Mouse (Mus musculus) hindbrain, embryonic 10.5 days (tissue): Measurements from ENCODE around the gene Arg2. TPM values are rescaled to one million over a fixed set of nuclear protein-coding genes. Genes with fewer than 3 reads are reported as not detected.
A peak's percentile ranks its signal among the peaks of the same experiment; 100 is the strongest.
"Not testable (repeated sequence)": the region's sequence is repeated elsewhere in the genome, so short reads cannot be mapped to it uniquely, and the experiment has no call there.

Source experiments
- DNase-seq: peaks from one replicate; pipeline ENCODE4 v3.0.0-alpha.2; 2017; ENCODE audit warnings: low spot score
- H3K27ac ChIP-seq: fragments of 300-500 bp; sonication (generic); 2 replicates; pipeline ENCODE4 v1.5.1; 2016; ENCODE audit warnings: mild to moderate bottlenecking, moderate library complexity
- H3K27me3 ChIP-seq: fragments of 300-500 bp; sonication (generic); 2 replicates; pipeline ENCODE4 v1.6.1; 2016; ENCODE audit warnings: mild to moderate bottlenecking; ENCODE audit not compliant: poor library complexity, insufficient read depth, severe bottlenecking
- H3K36me3 ChIP-seq: fragments of 300-500 bp; sonication (generic); 2 replicates; pipeline ENCODE4 v1.6.1; 2016; ENCODE audit warnings: mild to moderate bottlenecking, moderate library complexity
- H3K4me1 ChIP-seq: fragments of 300-500 bp; sonication (generic); replicated peaks from 2 replicates; pipeline ENCODE4 v1.6.1; 2016; ENCODE audit warnings: mild to moderate bottlenecking
- H3K4me3 ChIP-seq: fragments of 300-500 bp; sonication (generic); 2 replicates; pipeline ENCODE4 v1.5.1; 2016; ENCODE audit warnings: mild to moderate bottlenecking, moderate library complexity
- H3K9me3 ChIP-seq: fragments of 300-500 bp; sonication (generic); 2 replicates; pipeline ENCODE4 v1.6.1; 2016; ENCODE audit warnings: mild to moderate bottlenecking, moderate library complexity
- WGBS: fragments of 180-500 bp; shearing (Covaris S2); methylation state at CpG from one replicate; pipeline ENCODE4 v1.1.7; 2016; 5-methylcytosine and 5-hydroxymethylcytosine counted together
- polyA plus RNA-seq: library from polyadenylated mRNA; unstranded; fragments of >200 nt; fragmentation: Nextera tagmentation; extraction: Ambion mirVana; gene quantifications from 2 replicates; pipeline ENCODE4 v1.2.1, GENCODE M21; 2016

Gene Arg2
- polyA plus RNA-seq, 1 experiment from 2014 or later = 4.4 TPM

DNA sequence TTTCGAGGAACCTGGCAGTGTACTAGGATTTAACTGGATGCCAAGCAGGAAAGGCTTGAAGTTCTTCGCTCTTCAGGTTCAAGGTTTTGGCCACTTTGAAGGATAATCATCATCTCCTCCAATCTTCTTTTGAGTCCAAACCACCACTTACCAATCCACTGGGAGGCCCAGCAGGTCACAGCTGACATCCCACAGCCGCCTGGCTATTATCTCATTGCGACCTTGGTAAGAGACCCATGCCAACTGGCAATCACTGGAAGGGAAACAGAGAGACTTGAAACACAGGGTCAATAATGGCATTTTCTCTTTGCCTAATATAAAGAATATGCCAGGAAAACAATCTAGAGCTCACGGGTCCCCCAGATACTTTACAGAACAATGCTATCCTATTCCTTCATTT, 45.4 kb downstream of the Arg2 start:
- 88% methylated on average over 5 of the region's 5 CpGs for WGBS
- no peaks in the 10 kb centered on the region for H3K27me3 ChIP-seq
- peaks cover 57% of the 10 kb centered on the region for H3K36me3 ChIP-seq

DNA sequence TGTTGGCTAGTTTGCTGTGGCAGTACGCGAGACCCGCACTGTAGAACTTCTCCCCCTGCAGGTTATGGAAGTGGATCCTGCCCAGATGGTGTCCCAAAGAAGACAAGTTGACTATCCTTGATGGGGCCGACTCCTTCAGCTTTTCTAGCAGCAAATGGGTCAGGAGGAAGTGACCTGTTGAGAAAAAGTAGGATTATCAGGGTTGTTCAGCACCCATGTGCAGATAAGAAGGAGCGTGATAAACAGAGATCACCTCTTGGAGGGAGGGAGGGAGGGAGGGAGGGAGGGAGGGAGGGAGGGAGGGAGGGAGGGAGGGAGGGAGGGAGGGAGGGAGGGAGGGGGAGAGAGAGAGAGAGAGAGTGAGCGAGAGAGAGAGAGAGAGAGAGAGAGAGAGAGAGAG, 54.6 kb downstream of the Arg2 start:
- not testable (repeated sequence) for DNase-seq, H3K27ac ChIP-seq, H3K4me1 ChIP-seq, H3K27me3 ChIP-seq, H3K4me3 ChIP-seq, H3K9me3 ChIP-seq
- 90% methylated on average over 5 of the region's 6 CpGs for WGBS
- H3K36me3 ChIP-seq = peaks cover 84% of the 10 kb centered on the region

More for the DNA sequence above, 45.4 kb downstream of the Arg2 start:
- H3K27ac ChIP-seq = no peak overlapping the region
- H3K4me1 ChIP-seq = peaks cover 15% of the 10 kb centered on the region
- no peaks in the 10 kb centered on the region for H3K9me3 ChIP-seq
- no peak overlapping the region for H3K4me3 ChIP-seq
- DNase-seq = no peak

DNA sequence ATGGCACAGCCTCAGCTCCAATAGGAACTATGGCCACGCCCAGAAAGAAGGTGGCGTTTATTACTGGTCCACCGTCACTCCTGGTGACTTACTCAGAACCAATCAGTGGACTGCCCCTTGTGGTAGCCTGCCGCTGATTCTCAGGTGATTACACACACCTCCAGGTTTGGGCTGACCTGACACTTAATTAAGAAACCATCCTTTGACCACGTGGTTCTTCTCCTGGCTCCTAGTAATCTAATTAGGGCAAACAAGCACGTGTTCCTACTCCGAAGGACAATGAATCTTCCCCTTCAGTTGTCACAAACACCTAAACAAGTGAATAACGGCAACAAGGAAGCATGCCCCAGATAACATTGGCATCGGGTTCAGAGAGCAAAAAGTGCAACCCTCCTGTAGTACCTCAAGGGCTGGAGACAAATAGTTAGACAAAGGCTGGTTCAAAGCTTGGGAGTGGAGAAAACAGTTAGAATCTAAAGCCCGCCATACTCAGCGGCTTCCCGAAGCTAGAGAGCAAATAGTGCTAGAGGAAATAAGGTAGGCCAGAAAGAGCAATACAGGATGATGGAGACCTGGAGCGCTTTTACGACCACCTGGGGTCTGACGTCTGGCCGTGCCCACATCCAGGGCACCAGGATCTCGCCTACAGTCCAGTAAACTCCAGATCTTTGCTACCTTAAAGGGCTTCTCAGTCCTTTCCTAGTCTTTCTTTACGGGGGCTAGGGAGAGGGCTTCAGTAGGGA, 60.5 kb downstream of the Arg2 start:
- peak overlapping the region; percentile 80 for H3K4me3 ChIP-seq
- WGBS = under 1% methylated on average over 18 of the region's 18 CpGs
- no peaks in the 10 kb centered on the region for H3K9me3 ChIP-seq
- DNase-seq = peak; percentile 66
- H3K27me3 ChIP-seq = no peaks in the 10 kb centered on the region
- H3K4me1 ChIP-seq = peaks cover 15% of the 10 kb centered on the region
- peaks cover 25% of the 10 kb centered on the region for H3K36me3 ChIP-seq
- H3K27ac ChIP-seq = peak overlapping the region; percentile 87

DNA sequence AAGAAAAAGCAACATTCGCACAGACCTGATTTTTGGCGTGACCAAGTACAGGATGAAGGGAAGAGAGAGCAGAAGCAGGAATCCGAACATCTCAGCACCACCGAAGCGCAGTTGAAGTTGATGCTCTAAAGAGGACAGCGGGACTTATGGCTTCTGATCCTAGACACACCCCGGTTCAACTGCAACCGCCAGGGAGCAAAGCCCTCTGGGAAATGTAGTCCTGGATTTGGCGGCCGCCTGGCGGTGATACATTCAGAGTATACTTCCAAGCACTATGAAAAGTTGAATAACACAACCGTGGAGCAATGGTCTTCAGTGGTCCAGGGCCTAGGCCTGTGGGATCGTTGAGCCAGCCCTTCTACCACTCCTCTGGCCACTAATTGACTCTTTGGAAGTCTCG, 61.1 kb downstream of the Arg2 start:
- Histone ChIP-seq H3K36me3 (peaks cover 19% of the 10 kb centered on the region), H3K4me3 (peak overlapping the region; percentile 80), H3K9me3 (no peaks in the 10 kb centered on the region), H3K4me1 (peaks cover 15% of the 10 kb centered on the region), H3K27ac (peak overlapping the region; percentile 87), H3K27me3 (no peaks in the 10 kb centered on the region)
- WGBS = 6% methylated on average over 14 of the region's 14 CpGs
- DNase-seq = peak; percentile 82

DNA sequence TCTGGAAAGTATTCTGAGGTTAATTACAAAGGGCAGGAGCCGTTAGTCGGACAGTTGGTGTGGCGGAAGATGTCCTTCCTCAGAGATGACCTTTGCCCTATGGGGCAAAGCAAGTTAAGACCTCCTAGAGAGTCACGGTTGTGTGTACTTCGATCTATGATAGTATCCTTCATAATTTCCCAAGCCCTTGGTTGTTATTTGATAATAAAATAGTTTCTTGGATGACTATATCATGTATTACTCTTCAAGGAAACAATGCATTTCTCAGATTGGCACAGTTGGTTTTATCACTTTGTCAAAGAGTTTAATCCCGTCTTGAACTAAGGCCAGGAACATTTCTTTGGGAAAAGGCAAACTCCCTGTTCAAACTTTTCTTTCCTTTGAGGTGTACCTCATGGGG, 61.6 kb downstream of the Arg2 start, which contains the start of gene Rdh11:
Gene Rdh11, minus strand, starts transcription at position 101 of the 400 bp plus-strand sequence.
- WGBS = 60% methylated on average over 6 of the region's 6 CpGs
- Histone ChIP-seq H3K36me3 (peaks cover 14% of the 10 kb centered on the region), H3K4me1 (peaks cover 15% of the 10 kb centered on the region), H3K27ac (peak within 1 kb of the TSS; percentile 87), H3K4me3 (peak within 1 kb of the TSS; percentile 80), H3K9me3 (no peaks in the 10 kb centered on the region), H3K27me3 (no peaks in the 10 kb centered on the region)
- DNase-seq = no peak

DNA sequence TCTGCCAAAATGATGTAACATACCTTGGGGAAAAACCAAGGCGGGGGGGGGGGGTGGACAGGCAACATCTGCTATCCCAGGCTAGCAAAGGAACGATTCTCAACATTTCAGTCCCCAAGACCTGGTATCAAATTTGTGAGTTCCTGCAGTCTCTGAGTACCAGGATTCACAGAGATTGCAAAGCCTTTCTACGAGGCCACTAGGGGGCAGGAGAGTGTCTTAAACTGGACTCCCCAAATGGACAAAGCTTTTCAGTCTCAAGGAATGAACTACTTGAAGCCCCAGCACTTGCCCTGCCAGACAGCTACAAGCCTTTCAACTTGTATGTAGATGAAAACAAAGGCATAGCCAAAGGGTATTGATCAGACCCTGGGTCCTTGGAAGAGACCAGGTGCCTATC, 62.9 kb downstream of the Arg2 start:
- no peak overlapping the region for H3K27ac ChIP-seq
- WGBS = 10% methylated on average over 3 of the region's 3 CpGs
- no peak overlapping the region for H3K4me3 ChIP-seq
- peak; percentile 66 for DNase-seq
- H3K27me3 ChIP-seq = no peaks in the 10 kb centered on the region
- H3K4me1 ChIP-seq = peaks cover 15% of the 10 kb centered on the region
- H3K9me3 ChIP-seq = no peaks in the 10 kb centered on the region
- H3K36me3 ChIP-seq = peaks cover 1% of the 10 kb centered on the region

DNA sequence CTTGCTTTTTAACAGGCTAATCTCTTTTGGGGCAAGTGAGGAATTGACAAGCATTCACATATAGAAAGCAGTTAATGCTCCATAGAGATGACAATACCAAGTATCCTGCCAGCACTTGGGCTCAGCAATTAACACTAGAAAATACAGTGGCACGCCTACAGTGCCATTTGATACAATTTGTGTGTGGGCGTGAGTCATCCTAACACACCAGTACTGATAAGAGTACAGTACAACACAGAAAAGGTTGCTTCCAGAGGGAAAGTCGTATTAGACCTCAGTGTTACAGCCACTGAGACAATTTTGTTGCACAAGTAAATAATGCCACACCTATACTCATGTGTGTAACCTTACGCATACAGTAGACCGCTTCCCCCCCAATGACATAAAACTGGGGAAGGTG, 66.5 kb downstream of the Arg2 start:
- H3K27ac ChIP-seq = no peak overlapping the region
- H3K27me3 ChIP-seq = no peaks in the 10 kb centered on the region
- H3K4me3 ChIP-seq = no peak overlapping the region
- 86% methylated on average over 5 of the region's 5 CpGs for WGBS
- no peaks in the 10 kb centered on the region for H3K4me1 ChIP-seq
- no peaks in the 10 kb centered on the region for H3K9me3 ChIP-seq
- no peak for DNase-seq
- H3K36me3 ChIP-seq = no peaks in the 10 kb centered on the region

DNA sequence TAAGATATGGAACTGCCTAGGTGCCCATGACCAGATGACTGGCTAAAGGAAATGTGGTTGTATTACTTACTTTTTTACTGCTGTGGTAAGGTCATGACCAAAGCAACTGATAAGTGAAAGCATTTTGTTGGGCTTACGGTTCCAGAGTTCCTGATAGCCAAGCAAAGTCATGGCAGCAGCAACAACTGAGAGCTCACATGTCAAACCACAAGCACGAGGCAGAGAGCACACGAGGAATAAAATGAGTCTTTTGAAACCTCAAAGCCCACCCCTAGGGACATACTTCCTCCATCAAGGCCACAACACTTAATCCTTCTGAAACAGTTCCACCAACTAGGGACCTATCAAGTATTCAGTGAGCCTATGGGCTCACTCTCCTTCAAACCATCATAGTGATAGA, 71.3 kb downstream of the Arg2 start:
- no peak for DNase-seq
- Histone ChIP-seq H3K4me3 (no peak overlapping the region), H3K27ac (no peak overlapping the region), H3K4me1 (no peaks in the 10 kb centered on the region), H3K36me3 (no peaks in the 10 kb centered on the region), H3K27me3 (no peaks in the 10 kb centered on the region), H3K9me3 (no peaks in the 10 kb centered on the region)
- WGBS = 66% methylated on average over 3 of the region's 3 CpGs

Other genes with a start within 250 kb of the Arg2 start
- gene Plek2, start 223.8 kb upstream of the Arg2 start, polyA plus RNA-seq = 1.9 and 2.6 TPM in 2 replicates
- 4.5 and 7.3 TPM in 2 replicates for gene Tmem229b, start 123.2 kb upstream of the Arg2 start, polyA plus RNA-seq
- 6.7 TPM in 2 replicates for gene Plekhh1, start 101.6 kb upstream of the Arg2 start, polyA plus RNA-seq
- 28.6 and 32.4 TPM in 2 replicates for gene Pigh, start 41.1 kb upstream of the Arg2 start, polyA plus RNA-seq
- gene Vti1b, start 41.9 kb downstream of the Arg2 start, polyA plus RNA-seq = 105 and 109 TPM in 2 replicates
- 23.8 and 25.6 TPM in 2 replicates for gene Rdh11, start 61.5 kb downstream of the Arg2 start, polyA plus RNA-seq
- 1.6 TPM in 2 replicates for gene Rdh12, start 78.1 kb downstream of the Arg2 start, polyA plus RNA-seq
- 11.8 and 15.9 TPM in 2 replicates for gene Zfyve26, start 165.5 kb downstream of the Arg2 start, polyA plus RNA-seq
- 6.6 and 7.9 TPM in 2 replicates for gene Rad51b, start 166.5 kb downstream of the Arg2 start, polyA plus RNA-seq